Mouse (Mus musculus): ENCODE measurements around the gene Gm1043.

- TF ChIP-seq CTCF (IDR thresholded peaks at IDR 0.05; ENCODE audit: extremely low read depth, insufficient read depth, insufficient read length, insufficient replicate concordance) (no peak), POLR2A (IDR thresholded peaks at IDR 0.05; ENCODE audit: low read depth, low read length) (no peak)
These were observed 45.3 kb upstream of the Gm1043 start for GRCm38 (mm10) chr5:37039908-37040307.
